Mouse (Mus musculus) cerebellum, adult 2 months (tissue): ENCODE results near the gene Pih1d1.

Experiments used
- CTCF ChIP-seq: fragments of 200-500 bp; IDR thresholded peaks from 2 replicates; pipeline ENCODE4 v1.5.1; 2011; ENCODE audit warnings: low read depth, mild to moderate bottlenecking, control low read depth, low read length, moderate library complexity, borderline replicate concordance; ENCODE audit not compliant: insufficient read depth
- POLR2A ChIP-seq: fragments of 200-500 bp; IDR thresholded peaks from 2 replicates; pipeline ENCODE4 v1.6.1; 2011; ENCODE audit warnings: low read length, control low read depth, borderline replicate concordance; ENCODE audit not compliant: insufficient read depth

DNA sequence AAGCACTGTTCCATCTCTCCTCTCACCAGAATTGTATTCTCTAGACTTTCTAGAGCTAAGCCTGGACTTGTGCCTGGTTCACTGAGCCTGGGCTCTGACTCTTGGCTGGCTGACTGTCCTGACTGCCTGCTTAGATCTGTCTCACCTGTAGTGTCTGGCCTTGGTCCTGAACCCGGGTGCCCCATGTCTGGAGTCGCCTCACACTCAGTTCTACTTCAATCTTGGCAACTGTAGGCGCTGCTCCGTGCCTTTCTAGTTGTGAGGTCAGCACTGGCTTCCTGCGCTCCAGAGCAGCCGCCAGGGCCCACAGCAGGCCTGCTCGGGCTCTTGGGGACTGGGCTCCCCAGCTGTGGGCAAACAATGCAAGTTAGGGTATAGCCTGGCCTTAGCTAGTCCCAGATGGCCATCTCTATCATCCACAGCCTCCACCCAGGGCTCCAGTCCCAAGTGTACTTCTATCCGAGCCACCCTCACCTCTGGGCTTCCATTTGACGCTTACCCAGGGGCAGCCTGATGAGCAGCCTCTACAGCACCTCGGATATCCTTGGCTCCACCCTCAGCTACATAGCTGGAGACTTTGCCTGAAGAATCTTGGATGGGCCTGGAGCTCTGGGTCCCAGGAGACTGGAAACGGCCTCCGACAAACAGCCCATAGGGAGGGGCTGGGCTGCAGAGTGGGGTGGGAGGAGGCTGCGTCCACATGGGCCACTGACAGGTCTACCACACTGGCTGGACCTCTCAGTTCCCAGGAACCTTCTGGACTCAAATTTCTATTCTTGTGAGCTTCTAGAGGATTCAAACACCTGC is 9.5 kb upstream of the Pih1d1 start:
- TF ChIP-seq CTCF (no peak), POLR2A (no peak)
